Mouse (Mus musculus) frontal cortex, adult 2 months (tissue): ENCODE measurements at regions not wholly inside any gene's neighbourhood (a gene's known extent, or its start where the extent isn't known, plus 50 kb on each side); places are given as distances from the start of the nearest gene placed in this dataset.

Experiments
- DNase-seq, 2 experiments: peaks; one replicate each; pipeline ENCODE4 v3.0.0; 2022; ENCODE audit warnings: low spot score in 1 of 2; ENCODE audit errors: extremely low spot score in 1 of 2

DNA sequence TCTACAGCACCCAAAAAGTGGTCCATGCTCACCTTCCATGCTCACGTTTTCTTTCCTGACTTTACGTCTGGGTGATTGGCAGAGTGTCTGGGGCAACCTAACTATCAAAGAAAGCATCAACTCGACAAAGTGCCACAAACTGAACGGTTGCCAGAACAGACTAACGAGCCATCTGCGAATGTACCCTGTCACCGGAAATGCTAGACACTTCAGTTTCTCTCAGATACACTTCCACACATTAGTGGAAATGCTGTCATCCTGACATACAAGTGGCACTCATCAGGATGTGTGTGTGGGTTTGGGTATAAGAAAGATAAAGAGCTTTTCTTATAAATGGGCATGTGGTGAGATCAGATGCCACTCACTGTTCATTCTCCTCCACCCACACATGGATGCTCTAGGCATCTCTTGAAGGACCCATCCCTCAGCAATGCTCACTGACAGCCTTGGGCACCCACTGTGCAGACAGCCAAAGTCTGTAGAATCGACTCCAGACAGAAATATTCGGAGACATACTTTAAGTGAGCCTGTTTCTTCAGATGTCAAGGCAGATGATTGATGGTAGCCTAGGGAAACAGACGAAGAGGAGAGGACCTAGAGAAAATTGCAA is 244.8 kb downstream of the Efnb2 start:
- peak in 1 of 2 experiments; percentile 16 for DNase-seq

DNA sequence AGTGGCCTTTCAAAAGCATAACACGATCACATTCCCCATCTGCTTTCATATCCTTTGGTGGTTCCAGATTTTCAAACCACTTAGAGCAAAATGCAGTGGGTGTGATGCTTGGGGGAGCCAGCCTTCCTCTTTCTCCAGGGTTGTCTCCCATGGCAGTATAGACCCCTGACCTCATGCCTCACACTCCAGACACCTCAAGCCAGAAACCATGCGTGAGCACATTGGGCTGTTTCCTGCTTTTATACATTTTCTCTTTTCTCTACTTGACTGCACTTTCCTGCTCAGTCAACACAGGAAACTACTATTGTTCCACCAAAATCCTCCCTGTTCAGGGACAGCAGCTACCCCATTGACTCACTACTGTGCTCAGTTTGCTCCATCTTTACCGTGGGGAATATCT is 253.7 kb downstream of the Efnb2 start:
- DNase-seq = no peak

DNA sequence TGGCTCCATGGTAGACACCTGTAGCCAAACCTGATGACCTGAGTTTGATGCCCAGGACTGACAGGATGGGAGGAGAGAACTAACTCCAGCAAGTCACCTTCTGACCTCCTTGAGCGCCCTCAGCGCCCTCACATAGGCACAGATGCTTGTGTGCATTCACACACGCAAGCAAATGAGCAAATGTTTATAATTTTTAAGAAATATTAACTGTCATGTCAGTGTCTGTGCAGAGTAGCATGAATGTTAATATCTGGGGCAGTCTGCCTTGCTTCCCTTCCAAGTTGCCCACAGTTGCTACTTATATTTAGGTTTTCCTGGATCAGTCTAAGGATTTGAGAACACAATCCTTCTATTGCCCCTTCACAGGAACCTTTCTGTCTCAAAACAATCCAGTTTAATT is 257.6 kb downstream of the Efnb2 start:
- DNase-seq = no peak

DNA sequence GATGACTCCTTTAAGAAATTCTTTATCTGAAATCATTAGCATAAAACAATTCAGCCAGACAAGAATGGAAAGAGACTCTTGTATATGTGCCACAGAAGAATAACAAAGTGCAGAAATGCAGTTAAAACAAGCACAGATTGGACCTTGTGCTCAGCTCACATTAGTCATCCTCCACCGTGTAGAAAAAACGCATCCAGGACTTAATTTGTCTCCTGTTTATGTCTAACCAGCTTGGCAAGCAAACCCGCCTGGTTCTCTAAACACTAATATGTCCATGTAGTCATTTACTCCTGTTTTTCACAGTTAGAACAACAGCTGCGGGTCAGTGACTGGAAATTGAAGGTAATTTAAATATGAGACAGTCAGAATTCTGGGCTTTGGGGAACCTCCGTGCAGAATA is 268.7 kb downstream of the Efnb2 start:
- DNase-seq = peak in 1 of 2 experiments; percentile 28

DNA sequence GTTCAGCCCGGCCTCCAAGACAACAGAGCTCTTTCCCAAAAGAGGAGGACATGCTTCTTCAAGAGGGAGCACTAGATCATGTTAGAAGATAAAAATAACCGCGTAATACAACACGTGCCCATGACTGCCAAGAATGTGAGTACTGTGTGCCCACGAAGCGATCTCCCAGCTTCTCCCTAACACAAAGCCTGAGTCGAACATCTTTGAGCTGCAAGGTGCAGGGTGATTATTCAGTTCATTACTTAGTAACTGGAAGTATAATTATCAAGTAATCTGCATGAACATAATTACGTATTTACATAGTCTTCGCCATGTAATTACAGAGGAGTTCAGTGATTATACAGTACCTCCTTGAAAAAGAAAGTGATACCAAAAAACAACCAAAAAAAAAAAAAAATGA is 269.7 kb downstream of the Efnb2 start:
- peak; percentile 7 to 8 for DNase-seq

DNA sequence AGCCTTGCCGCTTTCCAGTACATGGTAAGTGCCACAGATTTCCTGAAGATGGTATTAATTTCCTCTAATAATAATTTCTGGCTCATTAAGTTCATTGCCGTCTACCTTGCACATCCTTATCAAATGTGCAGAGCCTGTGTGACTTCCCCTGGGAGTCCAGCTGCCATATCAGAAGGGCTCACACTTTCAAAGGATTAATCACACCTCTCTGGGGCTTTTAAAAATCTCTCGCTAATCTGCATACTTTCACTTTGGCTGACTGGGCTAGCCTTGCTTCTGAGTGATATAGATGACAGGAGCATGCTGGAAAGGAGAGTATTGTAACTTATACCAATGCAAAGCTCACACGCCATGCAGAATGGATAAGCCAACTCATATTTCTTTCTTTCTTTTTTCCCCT is 282.8 kb downstream of the Efnb2 start:
- no peak for DNase-seq

DNA sequence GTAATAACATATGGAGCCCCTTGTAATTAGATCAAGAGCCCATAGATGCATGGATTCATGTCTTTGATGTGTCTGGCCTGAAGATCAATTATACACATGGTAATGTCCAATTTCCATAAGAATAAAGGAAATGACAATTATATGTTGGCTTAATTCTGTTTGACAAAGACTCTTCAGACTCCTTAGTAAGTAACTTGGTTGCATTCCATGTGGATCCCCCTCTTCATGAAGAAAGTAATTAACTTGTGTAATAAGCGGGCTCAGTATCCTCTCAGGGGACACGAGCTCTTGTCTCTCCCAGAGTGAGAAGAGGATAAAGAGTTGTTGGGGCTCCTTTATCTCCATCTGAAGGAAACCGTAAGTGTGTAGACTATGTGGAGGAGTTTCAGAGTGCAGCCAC is 284.3 kb downstream of the Efnb2 start:
- no peak for DNase-seq

DNA sequence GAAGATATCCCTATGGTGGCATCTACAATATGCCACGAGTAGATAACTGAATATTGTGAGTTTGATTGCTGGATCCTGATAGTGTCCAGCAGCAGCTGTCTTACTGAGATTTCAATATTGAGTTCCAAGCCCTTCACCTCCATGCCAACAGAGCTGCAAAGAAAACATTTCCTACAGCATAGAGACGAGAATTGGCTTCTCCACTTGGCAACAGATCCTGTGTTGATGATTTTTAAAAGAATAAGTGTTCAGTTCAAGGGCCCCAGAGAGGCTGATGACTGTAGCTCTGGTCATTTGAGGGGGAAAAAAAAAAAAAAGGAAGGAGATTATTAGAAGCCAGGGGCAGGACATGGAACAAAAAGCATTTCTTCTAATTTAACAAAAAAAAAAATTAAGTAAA is 284.7 kb downstream of the Efnb2 start:
- no peak for DNase-seq

DNA sequence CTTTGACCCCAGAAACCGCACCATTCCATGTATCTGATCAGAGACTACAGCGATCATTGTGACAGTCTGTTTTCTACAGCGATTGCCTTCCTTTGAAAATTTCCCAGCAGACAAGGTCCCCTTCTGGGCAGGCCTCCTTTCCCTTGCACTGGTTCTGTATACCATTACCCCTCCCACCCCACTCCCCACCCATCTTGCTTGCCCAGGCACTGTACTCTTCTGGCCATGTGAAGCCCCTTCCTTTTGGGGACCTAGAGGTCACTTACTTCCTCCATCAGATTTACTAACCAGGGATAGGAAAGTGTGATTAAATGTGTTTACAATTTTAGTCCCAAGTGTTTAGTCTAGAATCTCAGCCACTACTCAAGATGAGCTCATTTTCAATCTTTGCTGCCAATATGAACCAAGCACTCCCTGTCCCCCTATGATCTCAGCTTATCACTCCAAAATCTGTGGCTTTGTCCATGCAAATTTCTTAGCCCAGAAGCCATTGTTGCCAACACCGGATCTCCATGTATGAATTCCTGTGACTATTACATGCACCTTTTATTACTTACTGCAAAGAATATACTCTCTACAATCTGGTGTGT is 293.7 kb downstream of the Efnb2 start:
- no peak for DNase-seq

DNA sequence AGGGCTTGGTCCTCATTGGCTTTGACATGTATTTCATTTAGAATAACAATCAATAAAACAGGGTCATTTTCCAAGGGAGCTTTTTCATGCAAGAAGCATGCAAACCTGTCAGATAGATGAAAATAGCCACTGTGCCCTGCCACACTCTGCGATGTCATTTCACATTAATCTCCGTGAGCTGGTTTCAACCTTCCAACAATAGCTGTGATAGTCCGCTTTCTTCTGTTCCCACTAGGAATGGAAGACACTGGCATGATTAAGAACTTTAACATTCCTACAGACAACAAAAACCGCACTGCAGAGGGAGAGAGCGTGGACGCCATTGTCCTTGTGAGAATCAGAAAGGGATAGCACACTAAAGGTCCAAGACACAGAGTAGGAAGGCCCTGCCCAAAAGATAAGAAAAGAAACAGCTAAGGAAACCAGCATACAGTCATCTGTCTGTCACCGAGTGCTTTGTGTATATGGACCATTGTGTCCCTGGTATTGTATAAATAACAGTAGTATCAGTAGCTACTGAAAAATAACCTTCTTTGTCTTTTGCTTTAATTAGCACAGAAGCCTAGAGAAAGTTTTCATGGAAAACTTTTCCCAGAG is 299.0 kb downstream of the Efnb2 start:
- no peak for DNase-seq

DNA sequence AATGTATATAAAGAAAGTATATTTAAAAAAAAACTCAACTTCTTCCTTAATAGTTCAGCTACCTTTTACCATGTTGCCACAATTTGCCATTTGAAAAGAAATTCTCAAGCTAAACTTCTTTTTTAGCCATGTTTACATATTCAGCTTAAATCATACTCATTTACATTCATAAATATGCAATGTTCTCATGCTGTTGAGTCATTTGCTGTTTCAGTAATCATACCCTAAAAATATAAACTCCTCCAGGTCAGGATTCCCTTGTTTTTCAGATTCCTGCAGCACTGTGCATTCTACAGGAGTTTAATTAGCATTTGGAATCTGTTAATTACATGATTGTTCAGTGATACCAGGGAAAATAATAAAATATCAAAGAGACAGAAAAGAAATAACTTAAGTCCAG is 300.5 kb downstream of the Efnb2 start:
- peak in 1 of 2 experiments; percentile 17 for DNase-seq

DNA sequence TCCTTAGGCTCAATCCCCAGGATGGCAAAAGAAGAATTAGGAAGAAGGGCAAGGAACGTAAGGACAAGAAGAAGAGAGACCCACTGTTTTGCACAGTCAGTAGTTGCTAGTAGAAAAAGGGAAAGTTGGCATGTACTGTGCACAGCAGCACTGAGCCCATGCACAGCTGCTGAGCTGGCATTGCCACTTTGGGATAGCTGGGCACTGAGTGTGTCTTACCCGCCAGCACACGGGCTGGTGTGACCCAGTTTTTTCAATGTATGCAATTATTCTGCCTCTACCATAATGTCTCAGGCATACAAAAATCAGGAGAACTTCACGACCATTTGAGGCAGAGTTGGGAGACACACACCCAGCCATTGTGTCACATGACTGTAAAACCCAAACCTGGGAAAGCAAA is 306.1 kb downstream of the Efnb2 start:
- no peak for DNase-seq

DNA sequence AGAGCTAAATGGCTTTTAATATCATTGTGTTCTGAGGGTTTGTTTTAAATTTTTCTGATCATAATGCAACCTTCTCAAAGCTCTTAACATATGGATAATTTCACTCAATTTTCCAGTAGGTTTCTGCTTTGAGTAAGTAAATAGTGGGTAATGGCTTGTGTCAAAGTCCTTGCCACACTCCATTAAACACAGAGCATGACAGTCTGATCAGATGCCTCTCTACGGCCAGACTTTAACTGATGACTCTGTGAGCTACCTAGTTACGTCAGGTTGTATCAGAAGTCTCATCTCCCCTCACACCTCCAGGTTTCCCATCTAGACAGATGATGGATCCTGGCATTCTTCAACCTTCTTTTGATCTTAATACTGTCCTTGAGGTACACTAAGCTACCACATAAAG is 316.4 kb downstream of the Efnb2 start:
- no peak for DNase-seq

DNA sequence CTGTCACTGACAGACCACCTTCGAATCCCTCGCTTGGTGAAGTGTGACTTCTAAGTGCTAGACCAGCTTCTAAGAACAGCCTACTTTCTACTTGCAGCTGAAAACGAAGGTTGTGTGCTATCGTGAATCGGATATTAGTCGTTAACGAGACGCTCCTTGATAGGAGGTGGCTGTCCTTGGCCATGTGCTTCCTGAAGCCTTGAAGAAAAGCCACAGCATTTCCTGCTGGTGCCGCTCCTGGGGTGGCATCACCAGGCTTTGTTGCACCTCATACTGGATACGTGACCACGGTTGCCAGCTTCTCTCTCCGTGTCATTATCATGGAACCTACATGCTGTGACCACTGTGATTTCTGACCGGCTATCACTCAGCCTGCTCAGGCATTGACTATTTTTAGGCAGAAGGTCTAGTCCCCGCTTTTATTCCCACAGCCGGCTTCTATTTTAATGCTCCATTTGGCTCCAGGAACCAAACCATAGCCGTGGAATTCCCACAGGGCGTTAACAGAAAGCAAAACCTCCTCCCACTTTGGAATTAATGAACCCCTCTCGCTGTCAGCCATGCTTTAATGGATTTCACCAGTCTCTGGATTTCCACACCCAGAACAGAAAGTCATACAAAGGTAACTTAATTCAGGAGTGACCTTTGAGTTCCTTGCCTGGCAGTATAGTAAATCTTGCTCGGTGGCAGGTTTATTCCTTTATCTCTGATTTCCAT is 325.6 kb downstream of the Efnb2 start:
- no peak for DNase-seq

DNA sequence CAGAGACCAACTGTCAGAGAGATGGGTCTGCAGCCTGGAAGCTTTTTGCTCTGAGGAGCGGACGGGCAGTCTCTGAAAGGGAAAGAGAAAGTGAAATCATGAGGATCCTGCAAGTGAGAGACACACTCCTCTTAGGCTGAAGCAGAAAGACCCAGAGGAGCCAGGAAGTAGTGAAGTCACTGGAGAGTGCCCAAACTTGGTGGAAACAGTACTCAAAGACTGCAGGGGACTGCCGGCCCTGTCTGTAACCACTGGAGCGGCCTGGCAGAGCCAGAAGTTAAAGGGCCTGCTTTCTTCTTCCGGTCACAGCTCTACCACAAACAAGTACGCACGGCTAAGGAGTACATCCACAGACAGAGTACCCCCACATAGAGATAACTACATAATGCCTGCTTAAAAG is 326.5 kb downstream of the Efnb2 start:
- DNase-seq = no peak

DNA sequence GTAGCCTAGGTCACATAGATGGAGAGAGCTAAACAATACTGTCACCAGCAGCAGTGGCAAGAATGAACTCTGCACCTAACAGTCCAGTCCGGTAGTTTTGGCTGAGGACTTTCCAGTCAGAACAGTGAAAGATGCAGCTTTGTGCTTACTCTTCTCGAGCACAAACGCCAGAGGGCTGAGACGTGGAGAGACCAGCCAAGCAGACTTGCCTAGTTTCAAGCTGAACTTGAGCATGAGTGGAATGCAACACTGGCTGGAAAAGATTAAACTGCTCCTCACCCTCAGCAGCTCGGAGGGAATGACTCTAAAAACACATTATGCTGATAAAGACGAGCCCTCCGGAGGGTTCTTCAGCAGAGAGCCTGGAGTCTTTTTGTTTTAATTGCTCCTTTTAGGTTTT is 329.8 kb downstream of the Efnb2 start:
- no peak for DNase-seq

DNA sequence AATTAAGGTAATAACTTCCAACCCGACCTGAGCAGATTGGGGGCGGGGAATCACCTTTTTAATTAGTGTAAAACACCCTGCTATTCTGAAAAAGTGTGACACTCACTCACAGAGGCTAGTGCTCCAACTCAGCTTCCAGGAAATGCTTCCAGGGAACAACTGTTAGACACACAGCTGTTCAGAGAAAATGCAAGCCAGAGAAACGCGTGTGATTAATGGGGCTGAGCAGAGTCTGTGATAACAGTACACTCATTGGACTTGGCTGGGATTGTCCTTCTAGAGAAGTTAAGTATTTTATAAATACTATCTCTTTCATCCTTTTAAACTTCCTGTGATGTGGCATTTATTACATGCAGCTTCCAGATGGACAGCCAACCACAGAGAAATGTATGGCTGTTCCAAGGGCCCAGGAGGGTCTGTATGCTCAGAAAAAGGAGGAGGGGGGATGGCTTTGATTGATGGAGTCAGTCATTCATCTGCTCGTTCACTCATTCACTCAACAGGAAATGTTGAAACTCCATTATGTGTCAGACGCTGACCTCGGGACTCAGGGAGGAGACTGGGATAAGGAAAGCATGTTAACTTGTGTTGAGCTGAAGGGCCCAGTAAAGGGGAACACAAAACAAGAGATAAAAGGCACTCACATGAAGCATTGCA is 332.9 kb downstream of the Efnb2 start:
- DNase-seq = no peak

DNA sequence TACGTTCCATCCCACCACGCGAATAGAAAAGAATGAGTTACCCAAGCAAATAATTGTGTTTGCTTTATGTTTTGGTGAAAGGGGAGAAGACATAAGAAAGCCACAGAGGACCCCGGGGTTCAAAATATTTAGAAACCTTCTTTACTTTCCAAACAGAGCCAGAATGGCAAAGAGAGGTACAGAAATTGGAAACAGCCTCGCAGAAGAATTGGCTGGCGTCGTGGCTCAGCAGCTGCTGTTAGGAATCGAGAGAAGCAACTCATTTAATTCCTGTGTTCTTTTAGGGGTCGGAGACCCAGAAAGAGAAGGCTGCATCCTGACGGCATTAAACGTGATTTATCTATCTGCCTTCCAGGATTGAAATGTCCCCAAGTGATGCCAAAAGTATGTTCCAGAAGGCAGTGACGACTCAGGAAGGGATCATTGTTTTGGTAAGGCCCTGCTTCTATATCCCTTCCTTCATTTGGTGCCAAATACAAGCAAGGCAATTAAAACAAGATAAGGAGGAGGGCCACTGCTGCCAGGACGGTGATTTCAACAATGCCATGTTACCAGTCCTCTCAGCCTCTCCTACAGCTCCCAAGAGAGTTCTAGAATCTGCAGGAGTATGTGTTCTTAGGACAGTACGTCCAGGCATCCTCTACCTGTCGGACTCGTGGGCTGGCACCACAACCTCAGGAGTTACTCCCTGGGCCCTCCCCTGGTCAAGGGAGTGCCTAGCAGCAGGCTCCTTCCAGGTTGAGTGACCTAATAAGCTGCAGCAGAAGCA is 334.8 kb downstream of the Efnb2 start:
- DNase-seq = no peak

DNA sequence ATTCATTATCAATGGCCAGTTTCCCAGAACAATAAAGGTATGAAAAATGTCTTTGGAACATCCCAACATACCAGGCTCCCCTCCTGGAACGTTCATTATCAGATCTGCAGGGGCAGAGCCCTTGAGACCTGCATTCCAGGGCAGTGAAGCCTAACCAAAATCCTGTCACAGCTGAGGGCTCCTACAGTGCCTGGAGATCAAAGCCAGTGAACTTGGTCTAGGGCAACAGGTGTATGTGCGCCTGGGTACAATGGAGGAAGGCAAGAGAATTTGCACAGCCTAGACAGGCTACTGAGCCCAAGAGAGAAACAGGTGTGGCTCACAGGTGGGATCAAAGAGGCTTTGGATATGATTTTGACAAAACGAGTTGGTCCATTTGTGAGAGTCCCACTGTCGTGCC is 335.6 kb downstream of the Efnb2 start:
- no peak for DNase-seq

DNA sequence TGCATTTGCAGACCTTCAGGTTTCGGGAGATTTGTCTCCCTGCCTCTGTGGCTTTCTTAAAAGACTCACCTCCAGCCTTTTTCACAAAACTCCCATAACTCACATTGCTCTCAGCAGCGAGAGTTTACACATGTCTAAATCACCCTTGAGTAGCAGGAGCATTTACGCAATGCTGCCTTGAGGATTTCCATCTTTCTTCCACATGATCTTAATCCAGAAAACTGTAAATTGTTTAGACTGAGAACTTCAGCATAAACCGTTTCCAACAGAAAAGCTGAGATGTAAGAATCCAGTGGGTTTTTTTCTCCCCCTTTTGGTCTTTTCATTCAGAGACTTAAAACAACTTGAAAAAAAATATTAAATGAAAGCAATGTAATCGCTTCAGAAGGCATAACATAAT is 336.5 kb downstream of the Efnb2 start:
- no peak for DNase-seq

DNA sequence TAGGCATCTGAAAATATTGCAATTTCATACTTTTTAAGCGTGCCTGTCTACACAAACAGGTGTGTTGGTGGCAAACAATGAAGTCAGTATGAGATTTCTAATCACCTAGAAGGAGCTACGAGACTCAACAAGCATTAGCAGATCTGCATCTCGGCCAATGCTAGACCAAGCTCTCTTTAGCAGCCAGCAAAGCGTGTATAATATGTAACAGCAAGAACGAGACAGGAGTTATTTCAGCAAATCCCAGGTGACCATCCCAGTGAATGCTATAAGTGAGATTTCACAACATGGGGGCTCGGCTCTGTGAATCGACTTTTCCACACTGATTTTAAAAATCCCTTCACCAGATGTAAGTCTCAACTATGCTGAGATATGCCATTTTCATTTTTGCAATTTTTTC is 352.8 kb downstream of the Efnb2 start:
- DNase-seq = no peak
